Mouse (Mus musculus): Measurements from ENCODE around the gene Naa15.

DNA sequence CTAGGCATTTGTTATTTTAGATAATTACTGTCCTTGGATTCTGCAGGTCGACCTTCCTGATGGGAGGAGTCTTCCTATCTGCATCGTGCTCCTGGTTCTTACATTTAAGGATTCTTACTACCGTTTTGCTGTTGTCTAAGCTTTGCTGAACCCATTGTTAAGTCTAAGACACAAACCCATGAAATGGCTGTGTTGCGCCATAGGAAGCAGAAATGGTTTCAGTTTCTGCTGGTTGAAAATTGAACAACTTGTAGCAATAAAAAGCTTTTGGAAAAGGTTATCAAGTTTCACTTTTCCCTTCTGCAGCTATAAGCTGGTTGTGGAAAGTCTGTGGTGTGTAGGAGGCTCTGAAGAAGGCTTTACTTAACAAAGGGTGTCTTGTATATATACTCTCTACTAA lies 60.8 kb downstream of the Naa15 start:
- no peak for TF ChIP-seq CTCF (conservative IDR thresholded peaks at IDR 0.05; ENCODE audit: insufficient read depth, insufficient read length, low read depth, low read length)
- TF ChIP-seq POLR2A (IDR thresholded peaks at IDR 0.05; ENCODE audit: low read depth, low read length) = no peak
